Mouse (Mus musculus): ENCODE results near the gene Usp42. TPM values are rescaled to one million over a fixed set of nuclear protein-coding genes. Genes with fewer than 3 reads are reported as not detected.

The Usp42 gene
- polyA plus RNA-seq, 1 experiment from 2014 or later, result 33.5 TPM

- Histone ChIP-seq H3K9ac (ENCODE audit: low read length) (no peak overlapping the region), H3K27ac (replicated peaks; ENCODE audit: low read depth, low read length) (no peak overlapping the region), H3K36me3 (ENCODE audit: control insufficient read depth, insufficient read depth, low read length) (peaks cover 28% of the 10 kb centered on the region), H3K4me1 (ENCODE audit: control insufficient read depth, insufficient read depth, low read length) (no peaks in the 10 kb centered on the region), H3K27me3 (ENCODE audit: control insufficient read depth, insufficient read depth, low read length) (no peaks in the 10 kb centered on the region), H3K4me2 (ENCODE audit: low read depth, severe bottlenecking) (no peak overlapping the region), H3K4me3 (ENCODE audit: low read depth, low read length) (no peak overlapping the region), H3K9me3 (ENCODE audit: control insufficient read depth, low read length) (no peaks in the 10 kb centered on the region)
- no peak for DNase-seq (ENCODE audit: low spot score)
- ATAC-seq (ENCODE audit: insufficient number of reproducible peaks, low FRiP score, low TSS enrichment, low read depth), result no peak
- WGBS, result 96% methylated on average over 7 of the region's 7 CpGs
Observed at GRCm38 (mm10) chr5:143721962-143722361, 10.1 kb downstream of the Usp42 start.

- Histone ChIP-seq H3K4me1 (ENCODE audit: control insufficient read depth, insufficient read depth, low read length) (no peaks in the 10 kb centered on the region), H3K27ac (replicated peaks; ENCODE audit: low read depth, low read length) (no peak overlapping the region), H3K9ac (ENCODE audit: low read length) (no peak overlapping the region), H3K9me3 (ENCODE audit: control insufficient read depth, low read length) (no peaks in the 10 kb centered on the region), H3K27me3 (ENCODE audit: control insufficient read depth, insufficient read depth, low read length) (no peaks in the 10 kb centered on the region), H3K4me2 (ENCODE audit: low read depth, severe bottlenecking) (no peak overlapping the region), H3K4me3 (ENCODE audit: low read depth, low read length) (no peak overlapping the region), H3K36me3 (ENCODE audit: control insufficient read depth, insufficient read depth, low read length) (peaks cover 36% of the 10 kb centered on the region)
- ATAC-seq (ENCODE audit: insufficient number of reproducible peaks, low FRiP score, low TSS enrichment, low read depth) (no peak), DNase-seq (ENCODE audit: low spot score) (no peak)
- WGBS, result 86% methylated on average over 14 of the region's 14 CpGs
Observed at GRCm38 (mm10) chr5:143712011-143712800, 19.9 kb downstream of the Usp42 start.

GRCm38 (mm10) chr5:143711326-143711725, 20.8 kb downstream of the Usp42 start:
- no peaks in the 10 kb centered on the region for H3K4me1 ChIP-seq (ENCODE audit: control insufficient read depth, insufficient read depth, low read length)
- ATAC-seq (ENCODE audit: insufficient number of reproducible peaks, low FRiP score, low TSS enrichment, low read depth), result peak; percentile 56; the same call in 1 of the 2 replicates
- H3K4me2 ChIP-seq (ENCODE audit: low read depth, severe bottlenecking), result no peak overlapping the region
- peak; percentile 80 for DNase-seq (ENCODE audit: low spot score)
- H3K27me3 ChIP-seq (ENCODE audit: control insufficient read depth, insufficient read depth, low read length), result no peaks in the 10 kb centered on the region
- no peak overlapping the region for H3K4me3 ChIP-seq (ENCODE audit: low read depth, low read length)
- H3K27ac ChIP-seq (replicated peaks; ENCODE audit: low read depth, low read length), result no peak overlapping the region
- no peaks in the 10 kb centered on the region for H3K9me3 ChIP-seq (ENCODE audit: control insufficient read depth, low read length)
- no peak overlapping the region for H3K9ac ChIP-seq (ENCODE audit: low read length)
- peaks cover 34% of the 10 kb centered on the region for H3K36me3 ChIP-seq (ENCODE audit: control insufficient read depth, insufficient read depth, low read length)
- 22% methylated on average over 7 of the region's 7 CpGs for WGBS

- Histone ChIP-seq H3K4me2 (ENCODE audit: low read depth, severe bottlenecking) (no peak overlapping the region), H3K36me3 (ENCODE audit: control insufficient read depth, insufficient read depth, low read length) (peaks cover 19% of the 10 kb centered on the region), H3K4me1 (ENCODE audit: control insufficient read depth, insufficient read depth, low read length) (no peaks in the 10 kb centered on the region), H3K27ac (replicated peaks; ENCODE audit: low read depth, low read length) (no peak overlapping the region), H3K4me3 (ENCODE audit: low read depth, low read length) (no peak overlapping the region), H3K9ac (ENCODE audit: low read length) (no peak overlapping the region), H3K9me3 (ENCODE audit: control insufficient read depth, low read length) (no peaks in the 10 kb centered on the region), H3K27me3 (ENCODE audit: control insufficient read depth, insufficient read depth, low read length) (no peaks in the 10 kb centered on the region)
- 88% methylated on average over 7 of the region's 7 CpGs for WGBS
- ATAC-seq (ENCODE audit: insufficient number of reproducible peaks, low FRiP score, low TSS enrichment, low read depth), result no peak
- no peak for DNase-seq (ENCODE audit: low spot score)
Observed at GRCm38 (mm10) chr5:143706822-143707200, 25.3 kb downstream of the Usp42 start.

GRCm38 (mm10) chr5:143706030-143706821, 25.9 kb downstream of the Usp42 start:
- WGBS, result 76% methylated on average over 9 of the region's 9 CpGs
- H3K27ac ChIP-seq (replicated peaks; ENCODE audit: low read depth, low read length), result no peak overlapping the region

GRCm38 (mm10) chr5:143705659-143705982, 26.5 kb downstream of the Usp42 start:
- Histone ChIP-seq H3K9ac (ENCODE audit: low read length) (no peak overlapping the region), H3K27me3 (ENCODE audit: control insufficient read depth, insufficient read depth, low read length) (no peaks in the 10 kb centered on the region), H3K27ac (replicated peaks; ENCODE audit: low read depth, low read length) (no peak overlapping the region), H3K9me3 (ENCODE audit: control insufficient read depth, low read length) (no peaks in the 10 kb centered on the region), H3K4me3 (ENCODE audit: low read depth, low read length) (no peak overlapping the region), H3K4me1 (ENCODE audit: control insufficient read depth, insufficient read depth, low read length) (no peaks in the 10 kb centered on the region), H3K36me3 (ENCODE audit: control insufficient read depth, insufficient read depth, low read length) (peaks cover 16% of the 10 kb centered on the region), H3K4me2 (ENCODE audit: low read depth, severe bottlenecking) (no peak overlapping the region)
- DNase-seq (ENCODE audit: low spot score) (no peak), ATAC-seq (ENCODE audit: insufficient number of reproducible peaks, low FRiP score, low TSS enrichment, low read depth) (no peak)
- 75% methylated on average over 1 of the region's 1 CpGs for WGBS

More at GRCm38 (mm10) chr5:143706030-143706821, 25.9 kb downstream of the Usp42 start:
- DNase-seq (ENCODE audit: low spot score) (no peak), ATAC-seq (ENCODE audit: insufficient number of reproducible peaks, low FRiP score, low TSS enrichment, low read depth) (no peak)
- Histone ChIP-seq H3K9ac (ENCODE audit: low read length) (no peak overlapping the region), H3K9me3 (ENCODE audit: control insufficient read depth, low read length) (no peaks in the 10 kb centered on the region), H3K27me3 (ENCODE audit: control insufficient read depth, insufficient read depth, low read length) (no peaks in the 10 kb centered on the region), H3K4me3 (ENCODE audit: low read depth, low read length) (no peak overlapping the region), H3K36me3 (ENCODE audit: control insufficient read depth, insufficient read depth, low read length) (peaks cover 16% of the 10 kb centered on the region), H3K4me2 (ENCODE audit: low read depth, severe bottlenecking) (no peak overlapping the region), H3K4me1 (ENCODE audit: control insufficient read depth, insufficient read depth, low read length) (no peaks in the 10 kb centered on the region)

GRCm38 (mm10) chr5:143704875-143705658, 27.0 kb downstream of the Usp42 start:
- Histone ChIP-seq H3K27ac (replicated peaks; ENCODE audit: low read depth, low read length) (no peak overlapping the region), H3K4me1 (ENCODE audit: control insufficient read depth, insufficient read depth, low read length) (no peaks in the 10 kb centered on the region), H3K9ac (ENCODE audit: low read length) (no peak overlapping the region), H3K27me3 (ENCODE audit: control insufficient read depth, insufficient read depth, low read length) (no peaks in the 10 kb centered on the region), H3K9me3 (ENCODE audit: control insufficient read depth, low read length) (no peaks in the 10 kb centered on the region), H3K4me3 (ENCODE audit: low read depth, low read length) (no peak overlapping the region), H3K4me2 (ENCODE audit: low read depth, severe bottlenecking) (no peak overlapping the region), H3K36me3 (ENCODE audit: control insufficient read depth, insufficient read depth, low read length) (peaks cover 16% of the 10 kb centered on the region)
- WGBS, result 87% methylated on average over 13 of the region's 13 CpGs
- DNase-seq (ENCODE audit: low spot score), result no peak
- ATAC-seq (ENCODE audit: insufficient number of reproducible peaks, low FRiP score, low TSS enrichment, low read depth), result no peak

- ATAC-seq (ENCODE audit: insufficient number of reproducible peaks, low FRiP score, low TSS enrichment, low read depth) (no peak), DNase-seq (ENCODE audit: low spot score) (no peak)
- Histone ChIP-seq H3K27me3 (ENCODE audit: control insufficient read depth, insufficient read depth, low read length) (no peaks in the 10 kb centered on the region), H3K36me3 (ENCODE audit: control insufficient read depth, insufficient read depth, low read length) (peaks cover 14% of the 10 kb centered on the region), H3K9me3 (ENCODE audit: control insufficient read depth, low read length) (no peaks in the 10 kb centered on the region), H3K9ac (ENCODE audit: low read length) (no peak overlapping the region), H3K27ac (replicated peaks; ENCODE audit: low read depth, low read length) (no peak overlapping the region), H3K4me1 (ENCODE audit: control insufficient read depth, insufficient read depth, low read length) (no peaks in the 10 kb centered on the region), H3K4me2 (ENCODE audit: low read depth, severe bottlenecking) (no peak overlapping the region), H3K4me3 (ENCODE audit: low read depth, low read length) (no peak overlapping the region)
- 90% methylated on average over 10 of the region's 10 CpGs for WGBS
Observed at GRCm38 (mm10) chr5:143701074-143701473, 31.0 kb downstream of the Usp42 start.
